In genomic region chr11:84886767-84887511, GRCm38 (mm10) we compare ENCODE assay signal across 25 mouse cellular contexts. TPM values are rescaled to one million over a fixed set of nuclear protein-coding genes. Genes with fewer than 3 reads are reported as not detected.
A peak's percentile ranks its signal among the peaks of the same experiment; 100 is the strongest.
DNase-seq lines count a peak whose midpoint lies in the region; ATAC-seq and TF ChIP-seq lines count a peak whose summit lies in the region.
"Had no signal": no experiment of that assay in that cellular context is flagged by ENCODE, and none has a peak within 500 bp of the region (broad histone marks: within the 10 kb centered on the region; RNA-seq: fewer than 3 reads in every experiment).

No protein-coding gene starts in this region.

- H3K36me3 ChIP-seq in kidney, adult 2 months (ENCODE audit: control insufficient read depth, insufficient read depth, low read length), result peaks cover 5% of the 10 kb centered on the region; the same call in 1 of the 2 replicates
- H3K36me3 ChIP-seq in midbrain, embryonic 10.5 days, result peaks cover 94% of the 10 kb centered on the region
- peaks cover 68% of the 10 kb centered on the region for H3K36me3 ChIP-seq in midbrain, embryonic 13.5 days
- peaks cover 59% of the 10 kb centered on the region for H3K36me3 ChIP-seq in intestine, embryonic 14.5 days (ENCODE audit: control insufficient read depth, insufficient read depth, low read length)
- peaks cover 44% of the 10 kb centered on the region for H3K36me3 ChIP-seq in intestine, postnatal 0 days (ENCODE audit: control insufficient read depth, insufficient read depth)

- no peaks in the 10 kb centered on the region for H3K27me3 ChIP-seq in kidney, adult 2 months (replicated peaks; ENCODE audit: control insufficient read depth, insufficient read depth, low read length)
- H3K27me3 ChIP-seq in midbrain, embryonic 10.5 days (ENCODE audit: low read depth, poor library complexity, severe bottlenecking), result no peaks in the 10 kb centered on the region
- H3K27me3 ChIP-seq in midbrain, embryonic 13.5 days, result no peaks in the 10 kb centered on the region
- H3K27me3 ChIP-seq in intestine, embryonic 14.5 days (replicated peaks; ENCODE audit: control insufficient read depth, insufficient read depth, low read length), result no peaks in the 10 kb centered on the region
- no peaks in the 10 kb centered on the region for H3K27me3 ChIP-seq in intestine, postnatal 0 days (replicated peaks; ENCODE audit: control insufficient read depth, insufficient read depth, low read length)
- H3K27me3 ChIP-seq: CH12.LX; embryonic facial prominence, embryonic 15.5 days; heart, embryonic 13.5 days; hindbrain, embryonic 12.5 days; Patski had no signal

- no peak for TF ChIP-seq POLR2A in kidney, adult 2 months (IDR thresholded peaks at IDR 0.05; ENCODE audit: low read depth, low read length)

- no peaks in the 10 kb centered on the region for H3K9me3 ChIP-seq in midbrain, embryonic 10.5 days (replicated peaks)
- H3K9me3 ChIP-seq in midbrain, embryonic 13.5 days, result no peaks in the 10 kb centered on the region
- H3K9me3 ChIP-seq in intestine, embryonic 14.5 days (ENCODE audit: control insufficient read depth, low read length), result no peaks in the 10 kb centered on the region
- no peaks in the 10 kb centered on the region for H3K9me3 ChIP-seq in intestine, postnatal 0 days (ENCODE audit: control insufficient read depth)
- H3K9me3 ChIP-seq: embryonic facial prominence, embryonic 15.5 days; forebrain, embryonic 10.5 days; heart, embryonic 13.5 days; hindbrain, embryonic 12.5 days had no signal

- H3K4me2 ChIP-seq in midbrain, embryonic 13.5 days (replicated peaks), result no peak overlapping the region
- no peak overlapping the region for H3K4me2 ChIP-seq in intestine, embryonic 14.5 days (ENCODE audit: low read length)
- no peak overlapping the region; the same call in 1 of the 2 replicates for H3K4me2 ChIP-seq in intestine, postnatal 0 days (replicated peaks; ENCODE audit: low read depth)
- H3K4me2 ChIP-seq: embryonic facial prominence, embryonic 15.5 days; heart, embryonic 13.5 days; hindbrain, embryonic 12.5 days had no signal

- H3K4me3 ChIP-seq in kidney, adult 2 months (ENCODE audit: insufficient read depth, low read depth, low read length), result no peak overlapping the region
- H3K4me3 ChIP-seq in midbrain, embryonic 10.5 days, result no peak overlapping the region
- H3K4me3 ChIP-seq in midbrain, embryonic 13.5 days (replicated peaks), result no peak overlapping the region
- no peak overlapping the region for H3K4me3 ChIP-seq in intestine, embryonic 14.5 days (ENCODE audit: low read depth, low read length)
- H3K4me3 ChIP-seq in intestine, postnatal 0 days (ENCODE audit: low read depth, low read length), result no peak overlapping the region
- H3K4me3 ChIP-seq: embryonic facial prominence, embryonic 15.5 days; erythroblast, embryonic 14.5 days; forebrain, embryonic 10.5 days; heart, embryonic 13.5 days; hindbrain, embryonic 12.5 days had no signal

- WGBS in kidney, adult 2 months, result 71% methylated on average over 11 of the region's 11 CpGs
- 91% methylated on average over 11 of the region's 11 CpGs for WGBS in midbrain, embryonic 10.5 days
- 95% methylated on average over 11 of the region's 11 CpGs for WGBS in midbrain, embryonic 13.5 days
- 82% methylated on average over 11 of the region's 11 CpGs for WGBS in intestine, embryonic 14.5 days
- WGBS in intestine, postnatal 0 days, result 51% methylated on average over 11 of the region's 11 CpGs

- H3K27ac ChIP-seq in kidney, adult 2 months (ENCODE audit: insufficient read depth, low read depth, low read length), result peak overlapping the region; percentile 78
- H3K27ac ChIP-seq in midbrain, embryonic 10.5 days (replicated peaks), result no peak overlapping the region
- no peak overlapping the region for H3K27ac ChIP-seq in midbrain, embryonic 13.5 days
- H3K27ac ChIP-seq in intestine, embryonic 14.5 days (ENCODE audit: low read depth), result peak overlapping the region; percentile 59
- H3K27ac ChIP-seq in intestine, postnatal 0 days (ENCODE audit: low read depth, low read length), result peak overlapping the region; percentile 86
- H3K27ac ChIP-seq: embryonic facial prominence, embryonic 15.5 days; forebrain, embryonic 10.5 days; heart, embryonic 13.5 days; hindbrain, embryonic 12.5 days had no signal

- H3K9ac ChIP-seq in midbrain, embryonic 13.5 days (replicated peaks), result no peak overlapping the region
- H3K9ac ChIP-seq in intestine, embryonic 14.5 days (ENCODE audit: low read length), result no peak overlapping the region
- no peak overlapping the region for H3K9ac ChIP-seq in intestine, postnatal 0 days (ENCODE audit: low read depth, low read length)
- H3K9ac ChIP-seq: embryonic facial prominence, embryonic 15.5 days; heart, embryonic 13.5 days; hindbrain, embryonic 12.5 days had no signal

- ATAC-seq in midbrain, embryonic 13.5 days, result no peak
- ATAC-seq in intestine, embryonic 14.5 days (replicated peaks; ENCODE audit: low FRiP score, low TSS enrichment, low read depth), result no peak
- peak; percentile 87 for ATAC-seq in intestine, postnatal 0 days
- ATAC-seq in frontal cortex, adult (ENCODE audit: low TSS enrichment), result no peak
- ATAC-seq: activated CD4-positive, CD25-positive, alpha-beta regulatory T cell, adult 4 months; forebrain, embryonic 14.5 days; hindbrain, embryonic 16.5 days; Patski had no signal

- DNase-seq in kidney, adult 2 months, result peak; percentile 40
- no peak for DNase-seq in kidney, adult 18-20 months
- DNase-seq in midbrain, embryonic 10.5 days (ENCODE audit: low spot score), result peak; percentile 7
- no peak for DNase-seq in intestine, embryonic 14.5 days (ENCODE audit: low spot score)
- no peak for DNase-seq in left cerebral cortex, adult 8-10 months (ENCODE audit: low spot score in 2 of 2)
- DNase-seq: adrenal gland, adult 8-10 months; adrenal gland, postnatal 36 days; cerebellum, adult 2 months; cerebellum, postnatal 10 days; embryo, embryonic 11 days; gastrocnemius, postnatal 10 days; heart, postnatal 4 days had no signal

- peaks cover 6% of the 10 kb centered on the region; the same call in 1 of the 2 replicates for H3K4me1 ChIP-seq in kidney, adult 2 months (ENCODE audit: control insufficient read depth, insufficient read depth, low read length)
- H3K4me1 ChIP-seq in midbrain, embryonic 10.5 days, result no peaks in the 10 kb centered on the region
- no peaks in the 10 kb centered on the region for H3K4me1 ChIP-seq in midbrain, embryonic 13.5 days (replicated peaks)
- H3K4me1 ChIP-seq in intestine, embryonic 14.5 days (replicated peaks; ENCODE audit: control insufficient read depth, insufficient read depth, low read length), result no peaks in the 10 kb centered on the region
- no peaks in the 10 kb centered on the region for H3K4me1 ChIP-seq in intestine, postnatal 0 days (replicated peaks; ENCODE audit: control insufficient read depth, insufficient read depth, low read length)
- H3K4me1 ChIP-seq: embryonic facial prominence, embryonic 15.5 days; heart, embryonic 13.5 days; hindbrain, embryonic 12.5 days had no signal

- TF ChIP-seq CTCF in kidney, adult 2 months (conservative IDR thresholded peaks at IDR 0.05; ENCODE audit: insufficient read depth, insufficient read length, low read depth, low read length), result no peak
- TF ChIP-seq CTCF in intestine, postnatal 0 days (IDR thresholded peaks at IDR 0.05; ENCODE audit: low read depth), result 0 out of 2 replicates have a peak, but pooled peaks have one; percentile 3

RNA-seq across cellular contexts. Expression of gene Pigw, which starts 6.9 kb away (rescaled TPM):
- 1.7 and 2.3 TPM in 2 replicates for polyA plus RNA-seq in kidney, adult 2 months (2012; rRNA removed)
- 2.2 and 3.4 TPM in 2 replicates for polyA plus RNA-seq in midbrain, embryonic 10.5 days (2016; fragmentation: Nextera tagmentation; extraction: Ambion mirVana)
- 2.3 and 3.1 TPM in 2 replicates for polyA plus RNA-seq in midbrain, embryonic 13.5 days (2015; fragmentation: Nextera tagmentation; extraction: Ambion mirVana)
- 3.6 and 4.0 TPM in 2 replicates for polyA plus RNA-seq in intestine, embryonic 14.5 days (2014; fragmentation: Nextera tagmentation; extraction: Ambion mirVana)
- 1.3 and 1.5 TPM in 2 replicates for polyA plus RNA-seq in intestine, postnatal 0 days (2015; fragmentation: Nextera tagmentation; extraction: Ambion mirVana)
- total RNA-seq in left cerebral cortex, adult 8-10 months (2022), result 1 to 10 TPM; 6.0 to 8.7 (median 7.6) TPM

RNA-seq across cellular contexts. Expression of gene Myo19, which starts 7.0 kb away (rescaled TPM):
- polyA plus RNA-seq in kidney, adult 2 months (2012; rRNA removed), result 36.4 and 48.0 TPM in 2 replicates
- 11.8 and 12.6 TPM in 2 replicates for polyA plus RNA-seq in midbrain, embryonic 10.5 days (2016; fragmentation: Nextera tagmentation; extraction: Ambion mirVana)
- polyA plus RNA-seq in midbrain, embryonic 13.5 days (2015; fragmentation: Nextera tagmentation; extraction: Ambion mirVana), result 6.2 and 6.3 TPM in 2 replicates
- 10.0 and 10.6 TPM in 2 replicates for polyA plus RNA-seq in intestine, embryonic 14.5 days (2014; fragmentation: Nextera tagmentation; extraction: Ambion mirVana)
- polyA plus RNA-seq in intestine, postnatal 0 days (2015; fragmentation: Nextera tagmentation; extraction: Ambion mirVana), result 3.6 and 3.9 TPM in 2 replicates
- total RNA-seq in left cerebral cortex, adult 8-10 months (2022), result 10 to 100 TPM in 3 of 4 experiments, 1 to 10 TPM in 1; 9.5 to 13.9 (median 11.7) TPM

RNA-seq across cellular contexts. Expression of gene Ggnbp2, which starts 16.3 kb away (rescaled TPM):
- 36.6 and 48.6 TPM in 2 replicates for polyA plus RNA-seq in kidney, adult 2 months (2012; rRNA removed)
- 55.7 and 56.3 TPM in 2 replicates for polyA plus RNA-seq in midbrain, embryonic 10.5 days (2016; fragmentation: Nextera tagmentation; extraction: Ambion mirVana)
- 75.1 and 75.7 TPM in 2 replicates for polyA plus RNA-seq in midbrain, embryonic 13.5 days (2015; fragmentation: Nextera tagmentation; extraction: Ambion mirVana)
- 66.1 and 68.0 TPM in 2 replicates for polyA plus RNA-seq in intestine, embryonic 14.5 days (2014; fragmentation: Nextera tagmentation; extraction: Ambion mirVana)
- 75.0 and 89.9 TPM in 2 replicates for polyA plus RNA-seq in intestine, postnatal 0 days (2015; fragmentation: Nextera tagmentation; extraction: Ambion mirVana)
- 100 to 1,000 TPM in 1 of 4 experiments, 10 to 100 TPM in 3; 88.0 to 102 (median 97.7) TPM for total RNA-seq in left cerebral cortex, adult 8-10 months (2022)

RNA-seq across cellular contexts. Expression of gene Znhit3, which starts 29.2 kb away (rescaled TPM):
- polyA plus RNA-seq in kidney, adult 2 months (2012; rRNA removed), result 9.2 and 11.0 TPM in 2 replicates
- 80.5 and 91.7 TPM in 2 replicates for polyA plus RNA-seq in midbrain, embryonic 10.5 days (2016; fragmentation: Nextera tagmentation; extraction: Ambion mirVana)
- 67.4 and 68.1 TPM in 2 replicates for polyA plus RNA-seq in midbrain, embryonic 13.5 days (2015; fragmentation: Nextera tagmentation; extraction: Ambion mirVana)
- polyA plus RNA-seq in intestine, embryonic 14.5 days (2014; fragmentation: Nextera tagmentation; extraction: Ambion mirVana), result 65.9 and 67.6 TPM in 2 replicates
- 22.6 and 23.5 TPM in 2 replicates for polyA plus RNA-seq in intestine, postnatal 0 days (2015; fragmentation: Nextera tagmentation; extraction: Ambion mirVana)
- 10 to 100 TPM; 30.3 to 33.0 (median 32.5) TPM for total RNA-seq in left cerebral cortex, adult 8-10 months (2022)

RNA-seq across cellular contexts. Expression of gene Dhrs11, which starts 58.1 kb away (rescaled TPM):
- 60.4 and 63.4 TPM in 2 replicates for polyA plus RNA-seq in kidney, adult 2 months (2012; rRNA removed)
- polyA plus RNA-seq in midbrain, embryonic 10.5 days (2016; fragmentation: Nextera tagmentation; extraction: Ambion mirVana), result 12.0 and 12.8 TPM in 2 replicates
- polyA plus RNA-seq in midbrain, embryonic 13.5 days (2015; fragmentation: Nextera tagmentation; extraction: Ambion mirVana), result 4.9 and 5.2 TPM in 2 replicates
- 30.4 and 37.1 TPM in 2 replicates for polyA plus RNA-seq in intestine, embryonic 14.5 days (2014; fragmentation: Nextera tagmentation; extraction: Ambion mirVana)
- polyA plus RNA-seq in intestine, postnatal 0 days (2015; fragmentation: Nextera tagmentation; extraction: Ambion mirVana), result 129 and 141 TPM in 2 replicates
- 1 to 10 TPM; 6.8 to 8.5 (median 7.6) TPM for total RNA-seq in left cerebral cortex, adult 8-10 months (2022)

Comparison
In these comparisons a context has a peak if more than half of its experiments do, and no peak if none do; other contexts are left out.
1. DNase-seq: peak in kidney, adult 2 months (single experiment) and midbrain, embryonic 10.5 days (single experiment); none in kidney, adult 18-20 months (single experiment), intestine, embryonic 14.5 days (single experiment) and left cerebral cortex, adult 8-10 months (0 of 2).
2. H3K27ac ChIP-seq: peak in kidney, adult 2 months (single experiment), intestine, embryonic 14.5 days (single experiment) and intestine, postnatal 0 days (single experiment); none in midbrain, embryonic 10.5 days (single experiment) and midbrain, embryonic 13.5 days (single experiment).